Mouse (Mus musculus): ENCODE results near the gene Ccr5. TPM values are rescaled to one million over a fixed set of nuclear protein-coding genes. Genes with fewer than 3 reads are reported as not detected.

Ccr5 gene
- total RNA-seq, 2 experiments from 2014 or later, result 8.0 to 11.3 TPM

- DNase-seq (ENCODE audit: low spot score in 2 of 2), result no peak
Observed at GRCm38 (mm10) chr9:124137619-124138018, 16.3 kb downstream of the Ccr5 start.

- no peak for DNase-seq (ENCODE audit: low spot score in 2 of 2)
Observed at GRCm38 (mm10) chr9:124138055-124138775, 16.9 kb downstream of the Ccr5 start.

- no peak for DNase-seq (ENCODE audit: low spot score in 2 of 2)
Observed at GRCm38 (mm10) chr9:124143678-124144077, 22.3 kb downstream of the Ccr5 start.

DNA sequence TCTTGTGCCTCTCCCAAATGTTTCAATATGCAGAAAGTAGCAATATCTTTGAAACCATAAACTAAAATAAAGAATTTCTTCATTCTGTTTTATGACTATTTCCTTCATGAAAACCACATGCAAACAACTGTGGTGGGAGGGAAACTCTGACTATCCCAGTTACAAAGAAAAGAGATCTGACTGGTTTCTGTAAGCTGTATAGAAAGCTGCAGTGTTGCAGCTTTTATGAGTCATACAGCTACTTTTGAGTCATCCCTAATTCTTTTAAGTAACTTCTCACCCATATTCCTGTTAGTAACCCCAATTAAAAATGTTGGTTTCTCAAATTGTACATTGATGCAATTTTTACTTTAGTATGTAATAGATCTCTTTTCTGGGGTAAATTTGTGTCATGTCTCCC is 25.0 kb downstream of the Ccr5 start:
- DNase-seq (ENCODE audit: low spot score in 2 of 2), result no peak

Other genes starting within 250 kb of the Ccr5 start
- gene Ccr1, start 152.9 kb upstream of the Ccr5 start, total RNA-seq (2021), result under 1 TPM; 0.57 to 0.62 TPM
- gene Ccr1l1, start 143.1 kb upstream of the Ccr5 start, total RNA-seq (2021), result not detected
- not detected for gene Ccr3, start 99.6 kb upstream of the Ccr5 start, total RNA-seq (2021)
- under 1 TPM; 0.17 to 0.30 TPM for gene Ccr2, start 19.6 kb upstream of the Ccr5 start, total RNA-seq (2021)
- 10 to 100 TPM; 14.7 to 17.8 TPM for gene 2010315B03Rik, start 191.2 kb downstream of the Ccr5 start, total RNA-seq (2021)

Data from layer of hippocampus, postnatal 14 days (tissue).